Mouse (Mus musculus) thymus, postnatal 25 days (tissue): Measurements from ENCODE around the gene Cacng4.

Experiments used
- DNase-seq: peaks from one replicate; pipeline ENCODE4 v3.0.0; 2022

Cacng4 gene

DNA sequence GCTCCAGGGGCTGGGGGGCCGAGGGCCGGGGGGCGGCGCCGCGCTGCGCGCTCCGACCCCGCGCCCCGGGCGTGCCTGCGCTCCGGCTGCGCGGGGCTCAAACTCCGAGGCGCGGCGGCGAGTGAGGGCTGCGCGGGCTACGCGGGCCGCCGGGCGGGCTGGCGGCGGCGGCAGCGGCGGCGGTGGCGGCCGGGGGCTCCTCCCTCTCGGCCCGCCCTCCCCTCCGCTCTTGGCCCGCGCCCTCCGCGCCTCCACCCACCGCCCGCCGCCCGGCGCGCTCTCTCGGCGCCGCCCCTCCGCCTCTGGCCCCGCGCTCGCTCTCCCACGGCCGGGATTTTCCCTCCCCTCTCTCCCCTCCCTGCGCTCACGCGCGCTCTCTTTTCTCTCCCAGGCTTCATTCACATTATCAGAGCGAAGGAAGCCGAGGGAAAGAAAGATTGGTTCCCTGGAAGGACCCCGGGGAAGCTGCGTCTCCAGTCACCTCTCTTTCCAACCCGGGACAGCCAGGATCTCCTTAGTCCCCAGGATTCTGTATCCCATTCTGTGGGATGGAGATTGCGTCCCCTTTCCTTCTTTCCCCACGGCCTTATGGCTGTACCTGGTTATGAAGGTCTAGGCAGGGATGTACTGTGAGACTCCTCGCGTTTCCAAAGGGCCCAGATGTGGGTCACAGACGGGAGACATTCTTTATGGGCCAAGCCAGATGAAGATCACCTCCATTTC, at the start of gene Cacng4:
Cacng4 (minus strand) TSS at position 11 of the 723 bp plus-strand sequence.
- peak; percentile 55 for DNase-seq

DNA sequence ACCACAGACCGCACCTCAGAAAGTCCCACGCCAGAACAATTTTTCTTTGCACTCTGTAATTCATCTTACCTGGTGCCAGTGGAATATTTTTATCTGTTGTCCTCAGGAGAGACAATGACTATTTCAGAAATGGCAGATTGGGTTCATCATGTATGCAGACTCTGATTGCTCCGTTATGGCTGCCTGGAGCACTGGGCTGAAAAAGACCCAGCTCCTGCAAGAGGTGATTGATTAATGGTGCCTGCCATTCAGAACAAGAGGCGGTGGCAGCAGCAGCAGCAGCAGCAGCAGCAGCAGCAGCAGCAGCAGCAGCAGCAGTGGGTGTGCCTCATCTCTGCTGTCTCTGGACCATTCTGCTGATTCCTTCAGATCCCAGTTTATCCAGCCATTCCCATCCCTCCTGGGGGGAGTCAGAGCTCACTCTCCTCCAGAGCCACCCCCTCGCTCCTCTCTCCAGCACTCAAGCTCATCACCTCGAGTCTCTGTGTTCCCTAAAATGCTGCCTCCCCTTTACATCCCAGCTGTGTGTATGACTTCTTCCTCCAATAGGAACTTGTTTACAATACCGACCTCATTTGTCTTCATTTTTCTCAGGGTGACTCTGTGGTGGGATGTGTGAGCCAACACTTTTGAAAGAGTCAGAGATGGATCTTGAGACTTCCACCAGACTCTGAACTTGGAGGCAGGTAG, 39.1 kb upstream of the Cacng4 start:
- DNase-seq: no peak

DNA sequence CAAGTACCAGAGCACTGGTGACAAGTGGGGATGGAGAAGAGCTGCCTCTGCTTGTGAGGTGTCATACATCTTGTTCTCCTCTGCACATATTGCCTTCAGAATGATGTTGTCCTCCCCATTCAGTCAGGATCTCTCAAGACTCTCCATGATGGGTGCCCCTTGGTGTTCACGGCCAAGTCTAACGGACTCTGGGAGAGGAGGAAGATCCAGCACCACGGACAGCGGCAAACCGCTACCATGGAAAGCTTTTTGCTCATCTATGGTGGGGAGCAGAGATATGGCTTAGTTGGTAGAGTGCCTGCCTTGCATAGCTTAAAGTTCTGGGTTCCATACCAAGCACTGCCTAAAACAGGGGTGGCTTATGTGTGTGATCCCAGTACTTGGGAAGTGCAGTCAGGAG, 22.8 kb upstream of the Cacng4 start:
- DNase-seq: no peak

DNA sequence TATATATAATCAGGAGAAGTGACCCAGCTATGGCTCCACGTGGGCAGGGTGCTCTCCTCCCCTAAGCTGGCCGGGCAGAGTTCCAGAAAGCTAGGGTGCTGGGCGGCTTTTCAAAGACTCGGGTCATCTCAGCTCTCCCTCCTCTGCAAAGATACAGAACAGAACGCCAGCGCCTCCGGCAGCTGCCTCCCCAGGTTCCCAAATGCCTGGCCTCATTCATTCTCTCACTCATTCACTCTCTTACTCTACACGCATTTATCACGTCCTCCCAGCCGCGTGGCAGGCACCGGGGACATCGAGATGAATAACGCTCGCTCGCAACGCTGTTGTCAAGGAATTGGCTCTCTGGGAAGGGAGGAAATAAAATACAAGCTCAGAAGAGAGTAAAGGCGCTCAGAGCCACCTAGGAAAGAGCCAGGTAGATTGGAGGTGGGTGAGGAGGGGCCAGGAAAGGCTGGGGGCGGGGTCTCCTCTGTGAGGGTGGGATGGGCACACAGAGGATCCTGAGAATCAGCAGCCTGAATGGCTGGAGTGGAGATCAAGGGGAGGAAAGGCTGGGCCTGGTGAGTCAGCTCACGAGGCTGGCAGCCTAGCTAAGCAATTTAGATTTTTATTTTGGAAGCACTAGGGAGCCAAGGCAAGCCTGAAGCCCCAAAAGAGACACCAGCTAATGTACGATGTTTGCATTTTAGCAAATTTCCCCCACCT, 18.7 kb upstream of the Cacng4 start:
- DNase-seq: no peak

DNA sequence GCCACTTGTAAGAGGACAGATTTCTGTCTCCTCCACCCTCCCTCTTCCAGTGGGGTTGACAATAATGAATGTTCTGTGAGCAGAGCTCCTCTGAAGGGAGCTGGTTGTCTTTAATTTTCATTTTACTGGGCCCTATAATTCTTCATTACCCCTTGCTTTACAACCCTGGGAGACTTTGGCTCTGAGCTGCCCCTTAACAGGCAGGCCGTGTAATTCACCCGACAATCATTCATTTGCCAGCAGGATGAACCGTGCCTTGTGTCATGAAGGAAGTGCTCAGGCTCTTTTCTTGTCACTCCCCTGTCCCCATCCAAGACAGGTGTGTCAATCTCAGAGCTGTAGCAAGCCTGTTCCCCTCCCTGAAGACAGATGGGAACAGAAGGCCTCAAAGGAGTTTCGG, 18.1 kb upstream of the Cacng4 start:
- no peak for DNase-seq

DNA sequence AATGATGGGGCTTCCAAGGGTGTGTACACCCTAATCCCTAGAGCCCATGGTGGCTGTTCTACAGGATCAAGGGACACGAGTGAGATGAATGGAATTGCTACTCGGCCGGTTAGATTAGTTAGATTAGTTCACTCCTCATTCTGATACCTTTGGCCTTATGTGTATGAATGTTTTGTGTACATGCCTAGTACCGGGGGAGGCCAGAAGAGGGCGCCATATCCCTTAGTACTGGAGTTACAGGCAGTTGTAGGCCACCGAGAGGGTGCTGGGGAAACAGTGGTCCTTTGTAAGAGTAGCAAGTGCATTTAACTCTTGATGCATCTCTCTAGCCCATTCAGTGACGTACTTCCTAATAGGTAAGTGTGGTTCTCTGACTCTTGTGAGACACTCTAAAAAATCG, 14.2 kb upstream of the Cacng4 start:
- peak; percentile 58 for DNase-seq

DNA sequence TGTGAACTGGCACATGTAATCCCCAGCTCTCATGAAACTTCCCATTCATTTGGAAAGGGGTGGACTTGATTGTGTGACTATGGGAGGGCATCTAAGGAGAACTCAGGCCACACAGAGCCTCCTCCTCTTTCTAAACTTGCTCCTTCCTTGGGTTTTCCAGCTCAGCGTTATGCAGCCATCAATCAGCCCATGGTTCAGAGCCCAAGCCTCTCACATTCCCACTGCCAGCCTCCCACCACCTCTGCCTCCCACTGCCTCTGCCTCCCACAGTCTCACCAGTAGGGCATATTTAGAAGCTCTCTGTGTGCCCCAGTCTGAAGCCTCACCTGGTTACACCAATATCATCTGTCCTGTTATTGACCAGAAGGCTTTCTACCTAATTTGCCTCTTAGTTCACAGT, 11.7 kb upstream of the Cacng4 start:
- no peak for DNase-seq

DNA sequence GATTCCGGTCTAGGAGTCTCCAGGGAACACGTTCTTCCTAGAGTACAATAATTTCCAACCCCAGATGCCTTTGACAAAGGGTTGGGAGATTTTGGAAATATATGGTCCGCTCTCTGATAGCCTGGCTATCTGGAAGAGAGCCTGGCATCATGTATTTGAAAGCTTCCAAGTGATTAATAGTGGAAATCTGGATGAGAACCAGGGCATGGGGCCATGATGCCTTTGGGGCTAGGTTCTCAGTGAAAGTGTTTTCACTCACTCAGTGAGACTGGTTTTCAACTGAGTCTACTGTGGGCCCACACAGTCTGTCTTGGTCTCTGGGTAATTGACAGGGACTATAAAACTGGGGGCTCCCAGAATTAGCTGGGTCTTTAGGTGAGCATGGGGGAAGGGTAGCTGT, 7.6 kb upstream of the Cacng4 start:
- DNase-seq: no peak

DNA sequence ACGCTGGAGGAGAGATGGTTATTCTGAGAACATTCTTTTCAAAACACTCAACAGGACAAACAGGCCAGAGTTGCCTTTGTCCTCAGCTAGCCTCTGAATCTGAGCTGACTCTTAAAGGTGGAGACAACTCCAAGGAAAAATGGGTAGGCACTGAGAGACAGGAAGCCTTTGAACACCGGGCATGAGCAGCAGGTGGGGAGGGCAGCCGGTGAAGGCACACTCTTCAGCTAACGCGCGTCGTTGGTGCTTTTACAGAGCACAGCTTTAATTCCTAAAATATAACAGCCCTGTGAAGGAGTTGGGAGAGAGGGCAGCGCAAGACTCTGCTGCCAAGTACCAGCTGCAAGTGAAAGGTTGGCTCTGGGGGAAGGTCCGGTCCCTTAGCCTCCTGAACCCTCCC, 5.0 kb upstream of the Cacng4 start:
- peak; percentile 30 for DNase-seq

DNA sequence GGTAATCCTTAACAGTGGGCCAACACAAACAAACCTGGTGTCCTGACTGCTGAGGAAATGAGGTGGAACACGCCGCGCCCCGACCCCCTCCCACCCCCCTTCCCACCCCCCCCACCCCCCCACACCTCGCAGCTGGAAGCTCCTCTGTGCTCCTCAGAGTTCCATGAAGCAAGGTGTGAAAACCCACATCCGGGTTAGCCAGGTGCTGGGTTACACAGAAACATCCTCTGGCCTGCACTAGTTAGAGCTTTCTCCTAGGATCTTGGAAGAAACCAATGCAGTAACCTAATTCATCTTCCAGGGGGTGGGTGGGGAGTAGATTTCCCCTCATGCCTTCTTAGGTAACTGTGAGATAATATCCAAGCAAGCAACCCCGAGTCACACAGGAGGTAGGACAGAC, 2.0 kb upstream of the Cacng4 start:
- peak; percentile 43 for DNase-seq

DNA sequence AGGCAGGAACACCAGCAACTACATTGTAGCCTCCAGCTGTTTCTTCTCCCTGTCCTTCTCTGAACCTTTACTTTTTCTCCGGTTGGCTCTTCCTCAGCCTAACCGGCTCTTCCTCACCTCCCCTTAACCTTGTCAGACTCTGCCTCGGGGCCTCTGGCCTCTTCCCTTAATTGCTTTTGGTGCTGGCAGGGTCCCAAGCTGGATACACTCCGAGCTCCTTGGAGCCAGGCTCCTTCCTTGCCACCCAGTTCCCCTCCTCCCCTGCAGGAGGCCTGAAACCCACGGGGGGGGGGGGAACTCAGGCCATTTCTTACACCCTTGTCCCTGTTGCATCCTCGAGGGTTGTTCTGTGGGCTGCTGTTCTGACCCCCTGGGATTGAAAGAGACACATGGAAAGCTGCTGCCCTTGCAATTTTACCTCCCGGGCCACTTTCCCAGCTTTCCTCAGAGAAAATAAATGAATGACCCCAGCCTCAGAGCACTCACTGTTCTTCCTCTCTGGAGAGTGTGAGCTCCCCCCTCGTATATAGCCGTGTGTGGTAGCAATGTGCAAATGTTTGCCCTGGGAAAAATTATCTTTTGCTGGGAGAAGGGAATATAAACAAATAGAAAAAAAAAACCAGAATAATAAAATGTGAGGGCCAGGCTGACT, 1.2 kb upstream of the Cacng4 start:
- DNase-seq: peak; percentile 2

DNA sequence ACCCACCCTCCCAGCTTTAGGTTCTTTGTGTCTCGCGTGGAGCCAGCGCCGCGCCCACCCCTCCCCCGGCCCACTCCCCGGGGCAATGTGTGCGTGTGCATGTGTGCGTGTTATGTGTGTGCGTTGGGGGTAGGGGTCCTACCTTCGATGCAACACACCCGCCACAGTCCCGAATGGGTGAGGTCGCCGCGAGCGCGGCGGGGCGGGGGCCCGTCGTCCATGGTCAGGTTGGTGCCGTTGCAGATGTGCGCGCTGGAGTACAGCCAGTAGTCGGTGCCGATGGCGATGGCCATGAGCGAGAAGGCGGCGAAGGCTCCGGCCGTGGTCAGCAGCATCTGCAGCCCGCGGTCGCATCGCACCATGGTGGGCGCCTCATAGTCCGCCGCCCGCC, 259 bp downstream of the Cacng4 start:
- peak; percentile 21 for DNase-seq

DNA sequence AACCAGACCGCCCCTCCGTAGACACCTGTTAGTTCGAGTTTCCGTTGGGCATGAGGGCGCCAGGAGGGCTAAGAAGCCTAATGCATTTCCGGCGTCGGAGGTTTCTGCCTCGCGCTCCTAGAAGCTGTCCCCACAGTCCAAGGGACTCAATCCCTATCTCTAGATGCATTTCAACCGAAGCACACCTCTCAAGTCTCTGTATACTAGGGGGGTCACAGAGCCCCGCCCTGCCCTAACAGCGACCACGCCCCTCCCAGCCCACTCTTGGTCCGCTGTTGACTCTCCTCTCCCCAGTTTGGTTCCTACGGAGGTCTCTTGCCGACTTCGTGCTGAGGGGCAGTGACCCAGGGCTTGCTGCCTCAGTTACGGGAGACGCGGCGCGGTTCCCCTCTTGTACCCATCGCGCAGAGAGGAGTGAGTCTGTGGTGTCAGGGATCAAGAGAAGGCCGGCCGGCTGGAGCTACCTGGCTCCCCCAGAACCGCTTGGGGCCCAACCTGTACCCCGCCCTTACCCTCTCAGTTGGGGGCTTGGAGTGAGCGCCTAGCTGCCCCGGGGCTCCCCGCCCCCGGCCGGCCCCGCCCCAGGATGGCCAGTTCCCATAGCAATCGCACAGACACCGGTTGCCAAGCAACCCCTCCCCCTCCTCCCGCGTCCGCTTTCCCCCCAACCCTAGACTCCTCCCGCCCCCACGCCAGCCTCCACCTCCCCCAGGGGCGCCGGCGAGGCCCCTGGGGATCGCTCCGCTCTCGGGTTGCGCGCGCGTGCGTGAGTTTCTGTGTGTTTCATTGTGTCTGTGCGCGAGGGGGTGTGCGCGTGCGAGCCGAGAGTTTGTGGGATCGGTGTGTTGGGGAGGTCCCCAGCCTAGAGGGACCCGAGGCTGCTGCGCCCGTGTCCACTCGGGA, 906 bp downstream of the Cacng4 start:
- peak; percentile 66 for DNase-seq

DNA sequence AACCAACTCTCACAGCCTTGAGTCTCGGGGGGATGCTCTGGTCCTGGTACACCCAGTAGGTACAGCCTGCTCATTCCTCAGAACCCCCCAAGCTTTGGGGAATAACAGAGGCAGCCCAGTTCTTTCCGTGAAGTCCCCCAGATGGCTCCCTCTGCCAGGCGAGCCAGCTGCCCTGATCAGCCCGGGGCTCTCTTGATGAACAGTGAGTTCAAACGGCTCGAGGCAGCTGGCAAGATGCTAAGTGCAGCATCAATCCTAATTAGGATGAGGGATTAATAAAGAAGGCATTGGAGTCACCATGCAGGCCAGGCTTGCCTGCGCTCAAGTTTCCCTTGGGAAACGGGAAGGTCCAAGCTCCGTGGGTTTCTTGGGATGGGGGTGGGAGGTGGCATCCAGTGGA, 2.2 kb downstream of the Cacng4 start:
- no peak for DNase-seq

DNA sequence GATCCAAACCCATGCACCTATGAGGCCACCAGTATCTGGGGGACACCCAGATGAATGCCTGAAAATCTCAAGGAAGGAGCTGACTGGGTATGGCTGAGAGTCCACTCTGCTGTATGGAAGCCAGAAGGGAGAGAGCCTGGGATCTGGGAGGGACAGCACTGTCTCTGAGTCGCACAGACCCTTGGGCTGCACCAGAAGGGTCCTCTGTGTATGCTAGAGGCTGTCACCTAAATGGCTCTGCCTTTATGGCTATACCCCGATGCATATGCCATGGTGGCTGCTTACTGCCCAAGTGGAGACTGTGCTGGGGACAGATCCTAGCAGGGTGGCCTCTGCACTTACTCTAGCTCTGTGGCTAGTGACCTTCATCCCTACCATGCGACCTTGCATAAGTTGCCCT, 8.6 kb downstream of the Cacng4 start:
- no peak for DNase-seq

DNA sequence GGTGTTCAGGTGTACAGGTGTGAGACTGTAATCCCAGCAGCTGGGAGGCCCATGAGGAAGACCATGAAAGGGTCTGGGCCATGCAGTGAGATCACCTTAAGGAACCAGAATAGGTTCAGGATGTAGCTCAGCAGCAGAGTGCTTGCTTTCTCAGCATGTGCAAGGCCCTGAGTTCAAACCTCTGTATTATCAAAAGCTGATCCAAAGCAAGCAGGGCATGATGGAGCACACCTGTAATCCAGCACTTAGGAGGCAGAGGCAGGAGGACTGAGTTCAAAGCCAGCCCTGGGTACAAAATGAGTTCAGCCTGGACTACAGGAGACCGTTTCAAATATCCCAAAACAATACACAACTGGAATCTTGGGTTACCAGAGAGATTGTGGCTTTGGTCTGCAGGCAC, 9.1 kb downstream of the Cacng4 start:
- no peak for DNase-seq

DNA sequence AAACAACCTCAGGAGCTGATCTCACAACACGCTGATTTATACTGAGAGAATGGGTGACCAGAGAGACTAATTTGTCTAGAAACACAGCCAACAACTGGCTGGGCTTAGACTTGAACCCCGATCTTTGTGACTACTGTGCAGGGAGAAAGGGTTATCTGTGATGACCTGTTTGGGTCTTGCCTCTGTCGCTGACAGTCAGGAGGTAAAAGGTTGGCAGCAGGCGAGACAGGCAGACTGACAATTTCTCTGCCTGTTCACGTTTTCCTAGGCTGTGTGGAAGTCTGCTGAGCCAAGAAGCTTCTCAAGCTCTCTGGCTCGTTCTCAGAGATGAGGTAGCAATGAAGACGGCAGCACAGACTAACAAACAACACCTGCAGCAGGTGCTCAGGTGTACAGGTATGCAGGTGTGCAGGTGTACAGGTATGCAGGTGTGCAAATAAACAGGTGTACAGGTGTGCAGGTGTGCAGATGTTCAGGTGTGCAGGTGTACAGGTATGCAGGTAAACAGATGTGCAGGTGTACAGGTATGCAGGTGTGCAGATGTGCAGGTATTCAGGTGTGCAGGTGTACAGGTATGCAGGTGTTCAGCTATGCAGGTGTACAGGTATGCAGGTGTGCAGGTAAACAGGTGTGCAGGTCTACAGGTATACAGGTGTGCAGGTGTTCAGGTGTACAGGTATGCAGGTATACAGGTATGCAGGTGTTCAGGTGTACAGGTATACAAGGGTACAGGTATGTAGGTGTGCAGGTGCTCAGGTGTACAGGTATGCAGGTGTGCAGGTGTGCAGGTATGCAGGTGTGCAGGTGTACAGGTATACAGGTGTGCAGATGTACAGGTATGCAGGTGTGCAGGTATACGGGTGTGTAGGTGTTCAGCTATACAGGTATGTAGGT, 10.2 kb downstream of the Cacng4 start:
- no peak for DNase-seq

DNA sequence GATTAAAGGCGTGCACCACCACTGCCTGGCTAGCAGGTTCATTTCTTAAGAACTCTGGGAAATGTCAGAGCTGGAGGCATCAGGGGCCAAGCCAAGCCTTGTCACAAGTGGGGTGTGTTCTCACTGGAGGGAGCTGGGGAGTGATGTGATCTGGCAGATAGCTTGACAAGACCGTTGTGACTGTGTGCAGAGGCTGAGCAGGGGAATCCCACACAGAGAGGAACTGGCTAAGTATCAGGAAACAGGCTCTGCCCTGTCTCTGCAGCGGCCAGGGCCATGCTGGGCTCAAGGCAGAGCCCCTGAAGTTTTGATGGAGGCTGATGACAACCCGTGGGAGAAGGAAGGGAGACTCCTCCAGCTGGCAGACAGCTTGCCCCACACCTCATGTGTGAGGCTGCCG, 11.8 kb downstream of the Cacng4 start:
- DNase-seq: no peak

DNA sequence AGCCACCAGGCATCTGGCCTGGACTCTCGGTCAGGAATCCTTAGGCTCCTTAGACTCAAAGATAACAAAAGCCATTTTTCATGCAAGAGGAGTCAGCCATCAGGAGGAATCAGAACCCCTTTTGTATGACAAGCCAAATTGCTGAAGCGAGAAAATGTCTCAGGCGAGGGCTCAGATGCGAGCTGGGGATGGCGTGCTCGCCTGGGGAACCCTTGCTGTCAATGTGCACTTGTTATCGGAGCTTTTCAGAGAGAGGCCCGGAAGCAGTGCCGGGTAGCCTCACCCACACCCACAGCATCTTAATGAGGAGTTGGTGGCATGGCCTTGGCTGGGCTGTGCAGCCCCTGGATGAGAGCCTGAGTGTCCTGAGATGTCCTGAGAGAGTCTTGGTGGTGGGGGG, 15.5 kb downstream of the Cacng4 start:
- DNase-seq: no peak

DNA sequence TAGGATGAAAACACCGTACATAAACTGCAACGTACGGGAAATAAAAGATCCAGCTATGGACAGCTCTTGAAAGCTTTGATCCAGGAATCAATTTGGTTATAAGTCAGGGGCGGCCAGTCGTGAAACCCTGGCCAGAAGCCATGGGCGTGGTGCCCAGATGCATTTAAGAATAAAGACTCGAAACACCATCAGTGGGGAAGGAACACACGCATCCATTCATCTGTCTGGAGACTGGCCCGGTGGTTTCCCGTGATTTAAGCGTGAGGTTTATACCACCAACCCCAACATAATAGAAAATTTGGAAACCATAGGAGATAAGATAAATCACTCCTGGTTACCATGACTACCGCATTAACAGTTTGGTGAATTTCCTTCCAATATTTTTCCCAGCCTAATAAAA, 16.9 kb downstream of the Cacng4 start:
- DNase-seq: no peak

DNA sequence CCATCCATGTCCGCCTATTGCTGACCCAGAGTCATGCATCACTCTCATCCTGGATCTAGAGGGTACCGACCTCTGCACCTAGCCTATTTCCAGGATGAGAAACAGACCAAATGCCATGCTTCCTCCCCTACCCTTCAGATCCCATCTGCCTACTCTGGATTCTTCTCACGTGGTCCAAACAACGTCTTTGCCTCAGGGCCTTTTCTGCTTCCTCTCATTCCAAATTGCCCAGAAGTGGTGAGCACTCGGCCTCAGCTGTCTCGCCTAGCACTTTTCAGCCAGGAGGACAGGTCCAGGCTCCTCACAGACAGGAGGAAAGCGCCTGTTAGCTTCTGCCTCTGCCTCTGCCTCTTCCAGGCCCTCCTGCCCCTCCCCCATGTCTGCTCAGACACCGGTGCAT, 21.0 kb downstream of the Cacng4 start:
- no peak for DNase-seq

DNA sequence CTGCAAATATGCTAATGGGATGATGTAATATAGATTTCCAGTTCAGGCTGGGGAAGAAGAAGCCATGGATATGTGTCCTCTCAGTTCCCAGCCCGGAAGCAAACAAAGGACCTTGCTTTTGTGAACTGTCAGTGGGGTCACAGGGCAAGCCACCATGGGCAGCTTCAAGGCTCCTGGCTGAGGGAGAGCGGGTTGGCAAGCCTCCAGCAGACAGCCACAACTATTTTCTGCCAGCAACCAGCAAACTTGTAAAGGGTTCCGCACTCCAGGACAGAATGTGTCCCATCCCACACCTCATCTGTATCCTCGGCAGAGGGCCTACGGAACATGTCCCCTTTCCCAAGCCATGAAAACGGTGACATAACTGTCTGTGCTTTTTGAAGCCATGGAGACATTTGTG, 22.4 kb downstream of the Cacng4 start:
- DNase-seq: no peak
